Mouse (Mus musculus) C2C12 (cell line): ENCODE measurements around the gene Gm10097.

Source experiments
- CEBPB ChIP-seq: IDR thresholded peaks from one replicate; pipeline ENCODE4 v1.6.1; 2011; ENCODE audit warnings: low read depth, mild to moderate bottlenecking, control low read depth, moderate library complexity
- CTCF ChIP-seq: IDR thresholded peaks from one replicate; pipeline ENCODE4 v1.5.1; 2011; ENCODE audit not compliant: control insufficient read depth, insufficient read depth, insufficient read length
- FOSL1 ChIP-seq: IDR thresholded peaks from one replicate; pipeline ENCODE4 v1.8.0; 2011; ENCODE audit warnings: mild to moderate bottlenecking, low read length; ENCODE audit not compliant: poor library complexity, insufficient read depth, severe bottlenecking
- MAX ChIP-seq: IDR thresholded peaks from one replicate; pipeline ENCODE4 v1.6.1; 2011; ENCODE audit warnings: mild to moderate bottlenecking, control low read depth
- MYOD1 ChIP-seq: IDR thresholded peaks from one replicate; pipeline ENCODE4 v1.6.1; 2011; ENCODE audit warnings: low read depth; ENCODE audit not compliant: control insufficient read depth, insufficient read length
- MYOG ChIP-seq: IDR thresholded peaks from one replicate; pipeline ENCODE4 v1.6.1; 2011; ENCODE audit not compliant: control insufficient read depth, insufficient read length; ENCODE audit errors: extremely low read depth
- USF1 ChIP-seq: IDR thresholded peaks from one replicate; pipeline ENCODE4 v1.6.1; 2011; ENCODE audit warnings: low read depth, mild to moderate bottlenecking, control low read depth, moderate library complexity

DNA sequence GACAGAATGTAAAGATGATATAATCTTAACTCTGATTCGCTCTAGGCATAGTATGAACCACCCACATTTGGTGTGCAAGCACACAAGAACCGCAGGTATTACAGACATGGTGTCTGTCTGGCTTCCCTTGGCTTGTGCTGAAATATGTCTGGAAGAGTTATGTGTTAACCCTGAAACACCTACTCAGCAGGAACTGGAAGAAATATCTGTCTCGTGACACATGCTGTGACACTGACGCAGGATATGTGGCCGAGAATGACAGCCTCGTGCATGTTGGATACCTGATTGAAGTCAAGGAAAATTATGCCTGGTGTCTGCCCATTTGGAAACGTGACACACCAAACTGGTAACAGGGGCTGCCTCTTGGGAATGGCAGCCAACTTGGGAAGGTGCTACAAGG lies 18.3 kb downstream of the Gm10097 start:
- no peak for TF ChIP-seq CTCF
- TF ChIP-seq CEBPB, result no peak
- no peak for TF ChIP-seq FOSL1
- no peak for TF ChIP-seq MAX
- no peak for TF ChIP-seq USF1
- no peak for TF ChIP-seq MYOD1
- no peak for TF ChIP-seq MYOG
